Mouse (Mus musculus) forebrain, postnatal 0 days (tissue): ENCODE measurements around the gene Slc25a42. TPM values are rescaled to one million over a fixed set of nuclear protein-coding genes. Genes with fewer than 3 reads are reported as not detected.

ENCODE experiments used
- ATAC-seq: fragments of 200-750 bp; cut with Nextera tagmentation; 2 replicates; pipeline ENCODE4 v1.8.0; 2017; ENCODE audit warnings: mild to moderate bottlenecking, moderate library complexity
- DNase-seq: peaks from one replicate; pipeline ENCODE4 v3.0.0-alpha.2; 2015
- H3K27ac ChIP-seq: fragments of 300-500 bp; sonication (generic); 2 replicates; pipeline ENCODE4 v1.5.1; 2014; ENCODE audit warnings: low read depth, mild to moderate bottlenecking, antibody characterized with exemption, low read length, moderate library complexity, mixed read lengths
- H3K27me3 ChIP-seq: fragments of 300-500 bp; sonication (generic); 2 replicates; pipeline ENCODE4 v1.6.1; 2014; ENCODE audit warnings: mild to moderate bottlenecking, low read length, mixed read lengths; ENCODE audit not compliant: insufficient read depth
- H3K36me3 ChIP-seq: fragments of 300-500 bp; sonication (generic); 2 replicates; pipeline ENCODE4 v1.6.1; 2014; ENCODE audit warnings: mild to moderate bottlenecking, moderate library complexity; ENCODE audit not compliant: insufficient read depth
- H3K4me1 ChIP-seq: fragments of 300-500 bp; sonication (generic); 2 replicates; pipeline ENCODE4 v1.6.1; 2014; ENCODE audit warnings: antibody characterized with exemption; ENCODE audit not compliant: insufficient read depth
- H3K4me2 ChIP-seq: fragments of 300-500 bp; sonication (generic); 2 replicates; pipeline ENCODE4 v1.6.1; 2014; ENCODE audit warnings: low read depth, mild to moderate bottlenecking, moderate library complexity
- H3K4me3 ChIP-seq: fragments of 300-500 bp; sonication (generic); 2 replicates; pipeline ENCODE4 v1.5.1; 2014; ENCODE audit warnings: low read depth, low read length, mixed read lengths
- H3K9ac ChIP-seq: fragments of 300-500 bp; sonication (generic); 2 replicates; pipeline ENCODE4 v1.6.1; 2014; ENCODE audit warnings: mild to moderate bottlenecking
- H3K9me3 ChIP-seq: fragments of 300-500 bp; sonication (generic); 2 replicates; pipeline ENCODE4 v1.6.1; 2016; ENCODE audit warnings: low read length
- CTCF ChIP-seq: sonication (generic); IDR thresholded peaks from 2 replicates; pipeline ENCODE4 v1.5.1; 2016; ENCODE audit warnings: antibody characterized with exemption, control low read depth, low read depth
- WGBS: fragments of 180-500 bp; shearing (Covaris S2); extraction: QIAGEN DNeasy Blood & Tissue Kit; methylation state at CpG from one replicate; pipeline ENCODE4 v1.1.7; 2014; 5-methylcytosine and 5-hydroxymethylcytosine counted together
- polyA plus RNA-seq: library from polyadenylated mRNA; unstranded; fragments of >200 nt; fragmentation: Nextera tagmentation; extraction: Ambion mirVana; gene quantifications from 2 replicates; pipeline ENCODE4 v1.2.1, GENCODE M21; 2015
- total RNA-seq: library from RNA; depleted of rRNA; stranded (reverse); fragments of >200 nt; gene quantifications from 2 replicates; pipeline ENCODE4 v1.2.3, GENCODE M21; 2014

The Slc25a42 gene
- total and polyA plus RNA-seq, 2 experiments from 2014 or later, result 6.2 to 11.7 TPM

DNA sequence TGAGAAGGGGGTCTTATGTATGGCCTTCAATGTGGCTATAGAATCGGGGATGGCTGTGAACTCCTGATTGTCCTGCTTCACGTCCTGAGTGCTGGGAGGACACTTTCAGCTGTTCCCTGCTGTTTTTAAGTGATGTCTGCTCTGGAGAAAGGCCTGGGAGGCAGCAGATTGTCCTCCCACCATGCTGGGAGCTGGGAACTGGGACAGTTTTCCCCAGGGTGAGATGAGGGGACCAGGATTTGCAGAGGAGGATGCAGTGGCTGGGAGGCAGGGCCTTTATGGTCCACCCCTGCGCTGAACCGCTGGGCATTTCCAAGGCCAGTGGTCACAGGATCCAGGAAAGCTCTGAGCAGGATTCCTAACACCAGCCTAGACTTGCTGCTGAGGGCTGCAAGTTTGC, 9.0 kb downstream of the Slc25a42 start:
- DNase-seq (no peak), ATAC-seq (no peak)
- WGBS, result 74% methylated on average over 4 of the region's 4 CpGs
- H3K36me3 ChIP-seq, result no peaks in the 10 kb centered on the region
- no peaks in the 10 kb centered on the region for H3K9me3 ChIP-seq
- no peak overlapping the region for H3K4me3 ChIP-seq
- H3K27me3 ChIP-seq, result no peaks in the 10 kb centered on the region
- no peak overlapping the region for H3K27ac ChIP-seq
- H3K4me2 ChIP-seq, result no peak overlapping the region
- TF ChIP-seq CTCF, result no peak
- H3K9ac ChIP-seq, result no peak overlapping the region; the same call in 1 of the 2 replicates
- no peaks in the 10 kb centered on the region for H3K4me1 ChIP-seq

DNA sequence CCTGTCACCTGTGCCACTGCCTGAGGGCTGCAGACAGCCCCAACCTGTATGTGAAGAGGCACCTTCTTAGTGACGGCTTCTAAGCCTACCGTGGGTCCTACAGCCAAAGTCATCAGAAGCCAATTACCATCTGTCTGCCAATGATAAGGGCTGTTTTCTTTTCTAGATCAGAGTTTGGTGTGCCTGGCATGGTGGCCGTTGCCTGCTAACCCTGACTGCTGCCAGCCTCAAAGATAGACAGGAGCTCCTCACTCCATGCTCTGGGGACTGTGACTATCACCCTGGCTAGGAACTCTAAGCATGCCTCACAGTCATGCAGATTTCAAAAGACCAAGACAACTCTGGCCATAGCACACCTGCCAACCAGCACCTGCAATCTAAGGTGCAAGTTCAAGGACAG, 10.7 kb downstream of the Slc25a42 start:
- ATAC-seq (no peak), DNase-seq (no peak)
- Histone ChIP-seq H3K27me3 (no peaks in the 10 kb centered on the region), H3K4me3 (no peak overlapping the region), H3K9me3 (no peaks in the 10 kb centered on the region), H3K9ac (no peak overlapping the region), H3K4me2 (no peak overlapping the region), H3K36me3 (no peaks in the 10 kb centered on the region), H3K27ac (no peak overlapping the region), H3K4me1 (no peaks in the 10 kb centered on the region)
- TF ChIP-seq CTCF, result no peak
- 88% methylated on average over 3 of the region's 3 CpGs for WGBS

DNA sequence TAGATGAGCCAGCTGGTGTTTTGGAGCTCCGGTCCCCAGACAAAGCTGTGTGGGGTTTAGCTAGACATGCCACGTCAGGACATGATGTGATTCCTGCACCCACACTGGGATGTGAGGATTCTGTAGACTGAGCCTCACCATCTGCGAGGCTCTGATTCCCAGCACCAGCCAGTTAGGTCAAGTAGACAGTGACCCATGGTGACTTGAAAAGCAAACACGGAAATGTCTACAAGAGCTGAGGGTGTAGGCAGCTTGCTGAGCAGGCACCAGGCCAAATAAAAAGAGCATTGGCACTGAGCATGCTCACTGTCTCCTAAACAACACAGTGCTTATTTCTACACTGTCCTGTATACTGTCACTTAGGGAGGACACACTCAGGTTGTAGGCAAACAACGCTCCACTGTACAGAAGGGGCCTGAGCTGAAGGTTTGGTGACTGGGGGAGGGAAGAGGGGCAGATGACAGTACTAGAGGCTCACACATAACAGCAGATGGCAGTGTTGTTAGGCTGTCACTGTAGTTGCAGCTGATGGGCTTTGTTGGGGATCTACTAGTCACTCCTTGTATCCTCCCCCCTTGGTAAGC, 11.9 kb downstream of the Slc25a42 start:
- Histone ChIP-seq H3K4me2 (no peak overlapping the region), H3K27me3 (no peaks in the 10 kb centered on the region), H3K27ac (peak overlapping the region; percentile 54; the same call in 1 of the 2 replicates), H3K4me1 (no peaks in the 10 kb centered on the region), H3K9ac (no peak overlapping the region), H3K36me3 (no peaks in the 10 kb centered on the region), H3K9me3 (no peaks in the 10 kb centered on the region), H3K4me3 (no peak overlapping the region)
- DNase-seq (peak; percentile 58), ATAC-seq (peak; percentile 88)
- peak; percentile 55 for TF ChIP-seq CTCF
- 47% methylated on average over 5 of the region's 5 CpGs for WGBS

GRCm38 (mm10) chr8:70197603-70198002, 14.5 kb downstream of the Slc25a42 start:
- Histone ChIP-seq H3K9ac (no peak overlapping the region), H3K9me3 (no peaks in the 10 kb centered on the region), H3K4me3 (no peak overlapping the region), H3K4me2 (no peak overlapping the region), H3K27me3 (no peaks in the 10 kb centered on the region), H3K27ac (no peak overlapping the region), H3K36me3 (no peaks in the 10 kb centered on the region), H3K4me1 (no peaks in the 10 kb centered on the region)
- TF ChIP-seq CTCF, result no peak
- ATAC-seq (no peak), DNase-seq (no peak)
- WGBS, result 28% methylated on average over 7 of the region's 7 CpGs

DNA sequence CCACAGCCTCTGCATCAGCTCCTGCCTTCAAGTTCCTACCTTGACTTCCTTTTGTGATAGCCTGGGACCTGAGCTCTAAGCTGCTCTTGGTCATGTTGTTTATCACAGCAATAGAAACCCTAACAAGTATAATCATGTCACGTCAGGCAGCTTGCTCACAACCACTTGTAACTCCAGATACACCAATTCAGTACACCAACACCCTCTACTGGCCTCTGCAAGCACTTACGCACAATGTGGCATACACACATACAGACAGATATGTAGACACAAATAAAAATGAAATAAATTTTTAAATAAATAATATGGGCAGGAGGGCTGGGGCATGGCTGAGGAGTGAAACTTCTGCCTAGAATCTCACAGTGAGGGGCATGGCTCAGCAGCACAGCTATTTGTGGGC, 16.3 kb downstream of the Slc25a42 start:
- no peak for TF ChIP-seq CTCF
- Histone ChIP-seq H3K27ac (no peak overlapping the region), H3K4me3 (no peak overlapping the region), H3K9ac (no peak overlapping the region), H3K4me2 (no peak overlapping the region), H3K36me3 (peaks cover 11% of the 10 kb centered on the region; the same call in 1 of the 2 replicates), H3K27me3 (no peaks in the 10 kb centered on the region), H3K9me3 (no peaks in the 10 kb centered on the region), H3K4me1 (no peaks in the 10 kb centered on the region)
- ATAC-seq, result no peak
- DNase-seq, result no peak
- 71% methylated on average over 2 of the region's 2 CpGs for WGBS

GRCm38 (mm10) chr8:70194191-70194590, 17.9 kb downstream of the Slc25a42 start:
- Histone ChIP-seq H3K27ac (no peak overlapping the region), H3K4me1 (no peaks in the 10 kb centered on the region), H3K9ac (no peak overlapping the region), H3K4me3 (no peak overlapping the region), H3K4me2 (no peak overlapping the region), H3K9me3 (no peaks in the 10 kb centered on the region), H3K36me3 (peaks cover 26% of the 10 kb centered on the region), H3K27me3 (no peaks in the 10 kb centered on the region)
- TF ChIP-seq CTCF, result no peak
- WGBS, result 83% methylated on average over 3 of the region's 3 CpGs
- no peak for ATAC-seq
- no peak for DNase-seq

GRCm38 (mm10) chr8:70193238-70193637, 18.9 kb downstream of the Slc25a42 start:
- Histone ChIP-seq H3K36me3 (peaks cover 35% of the 10 kb centered on the region), H3K4me2 (no peak overlapping the region), H3K27me3 (no peaks in the 10 kb centered on the region), H3K4me3 (no peak overlapping the region), H3K9ac (no peak overlapping the region), H3K27ac (no peak overlapping the region), H3K9me3 (no peaks in the 10 kb centered on the region), H3K4me1 (no peaks in the 10 kb centered on the region)
- no peak for TF ChIP-seq CTCF
- 69% methylated on average over 5 of the region's 5 CpGs for WGBS
- DNase-seq (no peak), ATAC-seq (no peak)
